In the genomic region with DNA sequence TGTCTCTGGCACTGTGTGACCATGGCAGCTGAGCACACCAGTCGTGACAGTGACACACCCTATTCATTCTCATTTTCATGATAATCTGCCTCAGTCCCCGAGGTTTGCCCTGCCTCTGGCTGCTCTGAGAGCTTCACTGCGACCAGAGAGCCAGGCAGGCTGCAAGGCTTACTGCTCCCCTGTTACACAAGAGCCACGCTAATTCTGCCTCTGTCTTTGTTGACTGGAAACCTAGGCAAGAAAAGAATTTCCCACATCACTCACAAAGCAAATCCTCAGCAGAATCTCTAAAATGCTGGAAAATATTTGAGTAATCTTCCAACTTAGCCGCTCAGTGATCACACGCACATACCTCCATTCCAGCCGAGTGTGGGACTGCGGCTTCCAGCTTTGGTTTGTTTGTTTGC, we compare ENCODE assay signal across 9 mouse cellular contexts.
DNase-seq lines count a peak whose midpoint lies in the region; ATAC-seq and TF ChIP-seq lines count a peak whose summit lies in the region.
"Had no signal": no experiment of that assay in that cellular context is flagged by ENCODE, and none has a peak within 500 bp of the region (broad histone marks: within the 10 kb centered on the region; RNA-seq: fewer than 3 reads in every experiment).

No protein-coding gene starts in this region.

- intact Hi-C loops in left cerebral cortex, adult 2 months (cut with DNase I) = no loop called here

- 23% methylated on average over 8 of the region's 8 CpGs for WGBS in kidney, postnatal 0 days
- WGBS in midbrain, embryonic 16.5 days = 20% methylated on average over 8 of the region's 8 CpGs

- H3K4me3 ChIP-seq in left cerebral cortex, adult 2 months = no peak overlapping the region
- H3K4me3 ChIP-seq in kidney, postnatal 0 days (replicated peaks; ENCODE audit: low read depth, low read length) = no peak overlapping the region
- H3K4me3 ChIP-seq in midbrain, embryonic 16.5 days (ENCODE audit: low read depth, low read length) = no peak overlapping the region

- H3K27ac ChIP-seq in left cerebral cortex, adult 2 months = peak overlapping the region; percentile 34
- peak overlapping the region; percentile 57 for H3K27ac ChIP-seq in kidney, postnatal 0 days
- H3K27ac ChIP-seq in midbrain, embryonic 16.5 days (ENCODE audit: low read length) = peak overlapping the region; percentile 69

- TF ChIP-seq CTCF in left cerebral cortex, adult 2 months (IDR thresholded peaks at IDR 0.05) = no peak
- TF ChIP-seq CTCF in kidney, postnatal 0 days (IDR thresholded peaks at IDR 0.05; ENCODE audit: low read depth) = no peak

- no peaks in the 10 kb centered on the region for H3K9me3 ChIP-seq in kidney, postnatal 0 days (replicated peaks; ENCODE audit: low read length)
- no peaks in the 10 kb centered on the region for H3K9me3 ChIP-seq in midbrain, embryonic 16.5 days (replicated peaks; ENCODE audit: control insufficient read depth, low read length, poor library complexity, severe bottlenecking)

- no peak overlapping the region for H3K4me2 ChIP-seq in kidney, postnatal 0 days (ENCODE audit: low read length)
- H3K4me2 ChIP-seq in midbrain, embryonic 16.5 days (ENCODE audit: low read length) = no peak overlapping the region

- H3K4me1 ChIP-seq in kidney, postnatal 0 days (replicated peaks; ENCODE audit: insufficient read depth, low read length) = peaks cover 15% of the 10 kb centered on the region
- peaks cover 7% of the 10 kb centered on the region for H3K4me1 ChIP-seq in midbrain, embryonic 16.5 days (ENCODE audit: control insufficient read depth, insufficient read depth, low read length)

- H3K27me3 ChIP-seq in kidney, postnatal 0 days (ENCODE audit: insufficient read depth, low read length) = no peaks in the 10 kb centered on the region
- H3K27me3 ChIP-seq in midbrain, embryonic 16.5 days (ENCODE audit: control insufficient read depth, insufficient read depth, low read depth, low read length) = no peaks in the 10 kb centered on the region

- ATAC-seq in kidney, postnatal 0 days (replicated peaks; ENCODE audit: low FRiP score, low read depth) = no peak
- no peak for ATAC-seq in midbrain, embryonic 16.5 days
- no peak for ATAC-seq in megakaryocyte, adult 5-6 weeks (ENCODE audit: poor library complexity, severe bottlenecking)

- H3K9ac ChIP-seq in kidney, postnatal 0 days (ENCODE audit: low read depth, low read length) = no peak overlapping the region
- no peak overlapping the region for H3K9ac ChIP-seq in midbrain, embryonic 16.5 days (ENCODE audit: low read depth, low read length)

- no peak for DNase-seq in left cerebral cortex, adult 2 months (ENCODE audit: extremely low spot score in 1 of 2, low spot score in 2 of 2)
- no peak for DNase-seq in left cerebral cortex, adult 18-20 months (ENCODE audit: low spot score in 2 of 2)
- DNase-seq in fibroblast of lung, adult 2 months (ENCODE audit: low read depth) = peak; percentile 77
- peak; percentile 67 for DNase-seq in kidney, postnatal 0 days (ENCODE audit: low spot score)
- no peak for DNase-seq in right cerebral cortex, postnatal 10 days (ENCODE audit: low spot score in 2 of 2)
- no peak for DNase-seq in frontal cortex, postnatal 25 days (ENCODE audit: low spot score in 2 of 2)
- DNase-seq: heart, adult 18-20 months had no signal

- no peaks in the 10 kb centered on the region for H3K36me3 ChIP-seq in kidney, postnatal 0 days (ENCODE audit: insufficient read depth, low read length)
- no peaks in the 10 kb centered on the region for H3K36me3 ChIP-seq in midbrain, embryonic 16.5 days (ENCODE audit: control insufficient read depth, insufficient read depth, low read length)

Comparison
In these comparisons a context has a peak if more than half of its experiments do, and no peak if none do; other contexts are left out.
1. DNase-seq: peak in fibroblast of lung, adult 2 months (single experiment) and kidney, postnatal 0 days (single experiment); none in left cerebral cortex, adult 2 months (0 of 2), left cerebral cortex, adult 18-20 months (0 of 2), right cerebral cortex, postnatal 10 days (0 of 2) and frontal cortex, postnatal 25 days (0 of 2).
2. Peak in every context shown above with its lines, with median percentiles within 50 percentile points of each other: H3K27ac ChIP-seq.